Mouse (Mus musculus) lung, postnatal 0 days (tissue): ENCODE results near the gene Prkch. TPM values are rescaled to one million over a fixed set of nuclear protein-coding genes. Genes with fewer than 3 reads are reported as not detected.

Source experiments
- ATAC-seq: fragments of 200-750 bp; cut with Nextera tagmentation; 2 replicates; pipeline ENCODE4 v1.8.0; 2017; ENCODE audit warnings: moderate library complexity
- DNase-seq: peaks from one replicate; pipeline ENCODE4 v3.0.0-alpha.2; 2016; ENCODE audit warnings: low spot score
- H3K27ac ChIP-seq: fragments of 300-500 bp; sonication (generic); 2 replicates; pipeline ENCODE4 v1.5.1; 2014; ENCODE audit warnings: antibody characterized with exemption, mild to moderate bottlenecking, low read length, mixed read lengths
- H3K27me3 ChIP-seq: fragments of 300-500 bp; sonication (generic); replicated peaks from 2 replicates; pipeline ENCODE4 v1.6.1; 2014; ENCODE audit warnings: low read length, mixed read lengths; ENCODE audit not compliant: insufficient read depth
- H3K36me3 ChIP-seq: fragments of 300-500 bp; sonication (generic); 2 replicates; pipeline ENCODE4 v1.6.1; 2014; ENCODE audit warnings: low read length, mixed read lengths; ENCODE audit not compliant: insufficient read depth
- H3K4me1 ChIP-seq: fragments of 300-500 bp; sonication (generic); 2 replicates; pipeline ENCODE4 v1.6.1; 2014; ENCODE audit warnings: antibody characterized with exemption, low read depth, low read length, mixed read lengths; ENCODE audit not compliant: insufficient read depth
- H3K4me2 ChIP-seq: fragments of 300-500 bp; sonication (generic); replicated peaks from 2 replicates; pipeline ENCODE4 v1.6.1; 2014; ENCODE audit warnings: low read depth, mild to moderate bottlenecking, low read length, moderate library complexity, mixed read lengths
- H3K4me3 ChIP-seq: fragments of 300-500 bp; sonication (generic); 2 replicates; pipeline ENCODE4 v1.5.1; 2014; ENCODE audit warnings: low read depth, low read length
- H3K9ac ChIP-seq: fragments of 300-500 bp; sonication (generic); replicated peaks from 2 replicates; pipeline ENCODE4 v1.6.1; 2014; ENCODE audit warnings: low read depth, mild to moderate bottlenecking
- H3K9me3 ChIP-seq: fragments of 300-500 bp; sonication (generic); 2 replicates; pipeline ENCODE4 v1.6.1; 2016; ENCODE audit warnings: low read length, mixed read lengths
- CTCF ChIP-seq: IDR thresholded peaks from 2 replicates; pipeline ENCODE4 v1.5.1; 2016; ENCODE audit warnings: antibody characterized with exemption, mild to moderate bottlenecking
- EP300 ChIP-seq: IDR thresholded peaks from 2 replicates; pipeline ENCODE4 v1.6.1; 2016; ENCODE audit warnings: antibody characterized with exemption, mild to moderate bottlenecking, control low read depth
- WGBS: fragments of 180-500 bp; shearing (Covaris S2); extraction: QIAGEN DNeasy Blood & Tissue Kit; methylation state at CpG from one replicate; pipeline ENCODE4 v1.1.7; 2014; 5-methylcytosine and 5-hydroxymethylcytosine counted together
- polyA plus RNA-seq: library from polyadenylated mRNA; unstranded; fragments of >200 nt; fragmentation: Nextera tagmentation; extraction: Ambion mirVana; gene quantifications from 2 replicates; pipeline ENCODE4 v1.2.1, GENCODE M21; 2015

Prkch gene
- polyA plus RNA-seq, 1 experiment from 2014 or later, result 20.0 TPM

- no peaks in the 10 kb centered on the region for H3K4me1 ChIP-seq
- H3K27me3 ChIP-seq, result no peaks in the 10 kb centered on the region
- H3K27ac ChIP-seq, result no peak overlapping the region
- no peak for ATAC-seq
- TF ChIP-seq EP300 (no peak), CTCF (no peak)
- no peak overlapping the region for H3K4me2 ChIP-seq
- WGBS, result 18% methylated on average over 8 of the region's 8 CpGs
- no peak overlapping the region for H3K9ac ChIP-seq
- no peaks in the 10 kb centered on the region for H3K36me3 ChIP-seq
- H3K9me3 ChIP-seq, result no peaks in the 10 kb centered on the region
- peak; percentile 18 for DNase-seq
- no peak overlapping the region for H3K4me3 ChIP-seq
Measured at GRCm38 (mm10) chr12:73632671-73633244, 48.2 kb downstream of the Prkch start.

- DNase-seq, result no peak
- Histone ChIP-seq H3K4me3 (no peak overlapping the region), H3K4me2 (no peak overlapping the region), H3K36me3 (no peaks in the 10 kb centered on the region), H3K4me1 (no peaks in the 10 kb centered on the region), H3K9me3 (no peaks in the 10 kb centered on the region), H3K27ac (no peak overlapping the region), H3K27me3 (no peaks in the 10 kb centered on the region), H3K9ac (no peak overlapping the region)
- 72% methylated on average over 4 of the region's 4 CpGs for WGBS
- ATAC-seq, result no peak
- TF ChIP-seq EP300, result no peak
- no peak for TF ChIP-seq CTCF
Measured at GRCm38 (mm10) chr12:73633707-73634106, 49.1 kb downstream of the Prkch start.

GRCm38 (mm10) chr12:73639571-73639970, 55.0 kb downstream of the Prkch start:
- H3K4me2 ChIP-seq, result no peak overlapping the region
- no peak overlapping the region for H3K4me3 ChIP-seq
- WGBS, result 85% methylated on average over 2 of the region's 2 CpGs
- TF ChIP-seq EP300, result no peak
- H3K27ac ChIP-seq, result no peak overlapping the region
- ATAC-seq (no peak), DNase-seq (no peak)
- no peaks in the 10 kb centered on the region for H3K4me1 ChIP-seq
- no peaks in the 10 kb centered on the region for H3K27me3 ChIP-seq
- no peaks in the 10 kb centered on the region for H3K36me3 ChIP-seq
- H3K9me3 ChIP-seq, result no peaks in the 10 kb centered on the region
- no peak overlapping the region for H3K9ac ChIP-seq

- no peak overlapping the region for H3K27ac ChIP-seq
- H3K27me3 ChIP-seq, result no peaks in the 10 kb centered on the region
- WGBS, result 78% methylated on average over 13 of the region's 13 CpGs
- no peaks in the 10 kb centered on the region for H3K9me3 ChIP-seq
- no peak overlapping the region for H3K4me3 ChIP-seq
- H3K36me3 ChIP-seq, result no peaks in the 10 kb centered on the region
- no peaks in the 10 kb centered on the region for H3K4me1 ChIP-seq
- no peak overlapping the region for H3K4me2 ChIP-seq
- no peak for DNase-seq
- TF ChIP-seq EP300 (no peak), CTCF (no peak)
- ATAC-seq, result no peak
- no peak overlapping the region for H3K9ac ChIP-seq
Measured at GRCm38 (mm10) chr12:73641183-73641582, 56.6 kb downstream of the Prkch start.

- Histone ChIP-seq H3K9me3 (no peaks in the 10 kb centered on the region), H3K4me2 (no peak overlapping the region), H3K27ac (no peak overlapping the region), H3K4me1 (no peaks in the 10 kb centered on the region), H3K27me3 (no peaks in the 10 kb centered on the region), H3K4me3 (no peak overlapping the region), H3K36me3 (no peaks in the 10 kb centered on the region), H3K9ac (no peak overlapping the region)
- DNase-seq, result no peak
- no peak for TF ChIP-seq EP300
- no peak for TF ChIP-seq CTCF
- WGBS, result 85% methylated on average over 6 of the region's 6 CpGs
- no peak for ATAC-seq
Measured at GRCm38 (mm10) chr12:73645216-73645615, 60.6 kb downstream of the Prkch start.

GRCm38 (mm10) chr12:73647686-73648085, 63.1 kb downstream of the Prkch start:
- H3K36me3 ChIP-seq, result no peaks in the 10 kb centered on the region
- H3K4me1 ChIP-seq, result no peaks in the 10 kb centered on the region
- H3K4me3 ChIP-seq, result no peak overlapping the region
- H3K27ac ChIP-seq, result no peak overlapping the region
- ATAC-seq (no peak), DNase-seq (no peak)
- H3K27me3 ChIP-seq, result no peaks in the 10 kb centered on the region
- TF ChIP-seq CTCF, result no peak
- 49% methylated on average over 2 of the region's 2 CpGs for WGBS
- H3K4me2 ChIP-seq, result no peak overlapping the region
- no peaks in the 10 kb centered on the region for H3K9me3 ChIP-seq
- no peak overlapping the region for H3K9ac ChIP-seq
